Mouse (Mus musculus): ENCODE results near the gene Psap.

Gene Psap

DNA sequence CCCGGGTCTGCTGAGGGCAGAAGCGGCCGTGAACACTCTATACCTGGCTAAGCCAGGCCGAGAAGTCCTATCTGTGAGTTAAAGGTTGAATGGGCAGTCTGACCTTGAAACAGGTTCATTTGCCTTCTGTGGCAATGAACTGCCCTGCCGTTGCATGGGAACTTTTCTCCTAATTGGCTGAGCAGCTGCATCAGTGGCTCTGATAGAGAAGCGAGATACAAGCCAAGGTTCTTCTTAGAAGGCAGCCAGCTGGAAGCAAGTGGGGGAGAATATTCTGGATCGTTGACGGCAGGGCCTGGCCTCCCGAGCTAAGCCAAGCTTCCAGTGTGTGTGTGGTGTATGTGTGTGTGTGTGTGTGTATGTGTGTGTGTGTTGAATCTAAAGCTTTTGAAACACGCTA, 12.2 kb upstream of the Psap start:
- no peak for DNase-seq

DNA sequence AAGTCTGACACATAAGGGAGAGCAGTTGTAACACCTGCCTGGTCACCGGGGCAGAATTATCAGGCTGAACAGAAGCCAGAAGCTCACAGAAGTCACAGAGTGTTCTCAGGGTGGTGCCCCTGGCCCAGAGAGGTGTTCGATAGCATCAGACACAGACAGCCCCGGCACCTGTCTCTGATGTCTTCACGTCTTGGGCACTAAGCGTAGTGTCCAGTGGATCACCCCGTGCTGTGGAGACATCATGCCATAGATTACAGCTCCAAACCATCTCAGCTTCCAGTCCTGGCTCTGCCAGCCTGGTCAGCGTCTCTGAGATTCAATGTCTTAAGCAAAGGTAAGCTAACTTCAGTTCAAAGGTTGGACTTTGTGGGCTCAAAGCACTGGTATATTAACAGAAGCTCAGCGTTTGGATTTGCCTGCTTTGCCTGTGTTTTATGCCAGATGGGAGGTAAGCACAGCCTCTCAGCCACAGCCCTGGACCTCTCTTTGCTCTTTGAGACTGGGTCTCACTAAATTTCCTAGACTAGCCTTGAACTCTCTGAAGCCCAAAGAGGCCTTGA, 10.5 kb upstream of the Psap start:
- DNase-seq, result no peak

DNA sequence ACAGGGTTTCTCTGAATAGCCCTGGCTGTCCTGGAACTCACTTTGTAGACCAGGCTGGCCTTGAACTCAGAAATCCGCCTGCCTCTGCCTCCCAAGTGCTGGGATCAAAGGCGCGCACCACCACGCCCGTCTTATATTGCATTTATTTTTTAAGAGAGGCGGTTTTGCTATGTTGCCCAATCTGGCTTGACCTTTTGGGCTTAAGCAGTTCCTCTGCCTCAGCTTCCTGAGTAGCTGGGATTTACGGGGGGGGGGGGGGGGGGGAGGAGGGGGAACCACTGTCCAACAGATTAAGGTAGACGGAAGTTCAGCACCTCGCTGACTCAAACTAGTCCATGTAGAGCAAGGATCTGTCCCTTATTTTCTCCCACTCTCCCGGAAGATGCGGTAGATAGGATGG, 8.7 kb upstream of the Psap start:
- DNase-seq, result no peak

DNA sequence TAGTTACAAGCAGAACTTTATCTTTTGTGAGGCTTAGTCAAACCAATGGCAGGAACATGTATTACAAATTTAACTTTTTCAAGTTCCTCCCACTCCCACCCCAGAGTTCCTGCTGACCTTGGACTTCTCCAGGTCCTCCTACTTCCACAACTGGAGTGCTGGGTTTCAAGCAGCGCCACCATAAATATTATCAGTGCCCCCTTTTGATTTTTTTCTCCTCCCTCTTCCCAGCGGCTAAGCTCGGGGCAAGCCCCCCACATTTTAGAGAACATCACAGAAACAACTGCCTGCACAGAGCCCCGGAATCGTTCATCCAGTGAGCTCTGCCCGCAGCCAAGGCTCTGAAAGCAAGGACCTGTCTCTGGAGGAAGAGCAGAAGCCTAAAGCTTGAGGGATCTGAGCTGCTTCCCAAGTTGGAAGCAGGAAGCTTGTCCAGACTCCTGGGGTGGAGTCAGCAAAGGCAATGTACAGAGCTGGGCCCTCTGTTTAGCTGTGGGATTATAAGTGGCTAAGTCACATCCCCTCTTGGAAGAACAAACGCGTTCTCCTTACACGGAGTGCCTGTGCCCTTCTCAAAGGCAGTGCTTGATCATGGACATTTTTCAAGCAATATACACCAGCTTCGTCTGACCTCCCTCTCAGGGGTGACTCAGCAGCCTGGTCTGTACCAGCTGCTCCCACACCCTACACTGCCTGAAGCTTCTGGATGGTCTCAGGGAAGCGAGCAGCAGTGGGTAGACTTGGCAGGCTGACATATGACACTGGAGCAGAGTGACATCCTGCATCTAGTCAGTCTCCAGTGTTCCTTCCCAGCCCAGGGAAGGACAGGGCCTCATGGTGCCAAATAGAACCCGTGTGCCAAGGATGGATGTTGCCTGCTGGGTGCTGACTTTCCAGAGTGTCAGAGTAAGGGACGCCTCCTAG, 8.0 kb upstream of the Psap start:
- no peak for DNase-seq

DNA sequence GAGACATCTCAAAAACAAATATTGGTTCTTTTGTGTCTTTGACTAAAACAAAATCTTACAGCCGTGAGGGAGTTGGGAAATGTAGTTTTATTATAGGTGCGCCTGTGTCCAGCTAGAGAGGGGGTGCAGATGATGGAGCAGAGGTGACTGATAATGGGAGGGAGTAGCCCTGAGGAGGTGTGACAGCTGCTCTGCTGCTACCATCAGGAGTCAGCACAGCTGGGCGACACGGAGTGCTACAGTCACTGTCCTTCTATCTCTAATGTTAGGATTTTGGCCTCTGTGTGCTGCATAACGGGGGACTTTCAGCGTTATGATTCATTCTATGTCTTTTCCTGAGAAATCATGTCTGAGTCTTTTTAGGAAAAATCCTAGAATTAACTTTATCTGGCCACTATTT, 6.4 kb upstream of the Psap start:
- no peak for DNase-seq

DNA sequence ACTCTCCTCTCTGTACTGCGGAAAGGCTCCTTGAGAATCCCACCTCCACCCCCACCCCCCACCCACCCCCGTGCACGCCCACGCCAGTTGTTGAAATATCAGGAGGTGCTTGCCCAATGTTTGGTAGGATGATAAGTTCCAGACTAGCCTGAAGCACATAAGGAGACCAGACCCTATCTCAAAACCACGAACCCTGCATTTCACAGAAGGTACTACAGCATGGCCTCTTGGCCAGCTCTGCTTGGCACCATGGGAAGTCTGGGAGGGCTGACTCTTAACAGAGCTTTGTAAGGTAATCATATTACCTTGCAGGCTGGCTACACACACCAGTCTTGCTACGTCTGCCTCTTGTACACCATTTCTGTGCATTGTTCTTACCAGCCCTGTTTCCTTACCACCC, 5.2 kb upstream of the Psap start:
- no peak for DNase-seq

DNA sequence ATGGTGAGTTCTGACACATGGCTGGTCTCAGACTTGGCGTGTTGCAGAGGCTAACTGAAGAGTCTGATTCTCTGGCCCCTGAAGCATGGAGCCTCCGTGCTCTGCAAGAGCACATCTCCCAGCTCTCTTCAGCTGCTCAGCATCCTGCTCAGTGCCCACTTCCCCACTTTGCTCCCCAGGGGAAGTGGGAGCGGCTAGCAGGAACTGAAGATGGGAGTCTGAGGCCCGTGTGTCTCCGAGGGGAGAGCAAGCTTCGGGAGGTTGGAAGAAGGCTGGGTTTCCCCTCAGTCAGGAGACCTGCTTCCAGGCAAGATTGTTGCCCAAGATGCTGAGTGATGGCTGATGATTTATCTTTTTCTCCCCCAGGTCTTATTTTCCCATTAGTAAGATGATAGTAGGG, 4.0 kb upstream of the Psap start:
- DNase-seq, result no peak

DNA sequence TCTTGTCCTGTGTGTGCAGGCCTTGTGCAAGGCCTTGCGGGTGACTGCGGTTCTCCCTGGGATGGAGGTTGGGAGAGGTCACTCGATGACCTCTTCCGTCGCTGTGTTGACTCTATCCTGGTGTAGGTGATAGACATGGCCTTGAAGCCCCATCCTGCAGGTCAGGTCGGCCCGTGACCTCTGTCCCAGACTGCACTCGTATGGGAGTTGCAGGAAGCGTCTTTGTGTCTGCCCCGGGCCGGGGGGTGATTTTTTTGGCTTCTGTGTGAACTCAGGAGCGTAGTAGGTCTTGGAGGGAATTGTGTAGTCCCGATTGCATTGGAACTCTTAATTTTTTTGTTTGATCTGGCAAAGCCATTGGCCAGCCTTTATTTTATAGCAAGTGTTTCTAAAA, 576 bp downstream of the Psap start:
- no peak for DNase-seq

DNA sequence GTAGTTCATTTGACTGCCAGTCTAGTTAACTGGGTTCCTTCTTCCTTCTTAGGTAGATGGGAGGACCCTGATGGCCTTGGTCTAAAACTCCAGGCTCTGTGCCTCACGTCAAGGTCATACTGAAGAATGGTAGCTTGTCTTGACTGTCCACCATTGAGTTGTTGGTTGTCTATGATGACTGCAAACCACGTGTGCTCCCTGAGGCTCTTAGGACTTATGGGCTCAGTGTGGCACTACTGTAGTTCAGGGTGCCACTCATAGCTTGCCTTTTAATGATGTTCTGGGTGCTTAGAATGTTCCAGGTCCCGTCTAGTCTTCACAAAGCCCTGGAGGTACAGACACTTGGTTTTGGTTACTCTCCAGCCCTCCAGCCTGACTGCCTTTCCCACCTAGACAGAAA, 1.4 kb downstream of the Psap start:
- no peak for DNase-seq

DNA sequence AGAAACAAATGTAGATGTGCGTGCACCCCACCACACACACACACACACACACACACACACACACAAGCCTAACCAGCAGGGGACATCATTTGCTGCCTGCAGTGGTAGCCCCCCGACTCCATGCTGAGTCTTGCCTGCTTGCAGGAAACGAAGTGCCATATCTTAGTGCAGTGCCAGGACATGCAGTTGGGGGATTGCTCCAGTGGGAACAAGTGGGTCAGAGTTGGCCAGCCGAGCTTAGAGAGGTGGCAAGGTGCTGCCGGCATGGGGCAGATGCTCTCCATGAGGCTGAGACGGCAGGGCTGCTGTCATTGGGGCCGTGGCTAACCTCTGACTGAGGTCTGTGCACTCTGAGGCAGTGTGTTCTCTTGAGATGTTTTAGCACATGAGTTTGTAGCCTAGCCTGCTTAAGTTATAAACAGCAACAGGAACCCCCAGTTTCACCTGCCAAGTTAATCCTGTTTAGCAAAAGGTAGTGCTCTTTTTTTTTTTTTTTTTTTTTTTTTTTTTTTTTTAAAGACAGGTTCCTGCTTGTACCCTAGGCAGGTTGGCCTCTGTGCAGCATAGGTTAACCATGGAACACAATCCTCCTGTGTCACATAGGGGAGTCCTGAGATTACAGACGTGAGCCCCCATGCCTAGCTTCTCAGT, 2.0 kb downstream of the Psap start:
- peak; percentile 28 to 35 for DNase-seq

DNA sequence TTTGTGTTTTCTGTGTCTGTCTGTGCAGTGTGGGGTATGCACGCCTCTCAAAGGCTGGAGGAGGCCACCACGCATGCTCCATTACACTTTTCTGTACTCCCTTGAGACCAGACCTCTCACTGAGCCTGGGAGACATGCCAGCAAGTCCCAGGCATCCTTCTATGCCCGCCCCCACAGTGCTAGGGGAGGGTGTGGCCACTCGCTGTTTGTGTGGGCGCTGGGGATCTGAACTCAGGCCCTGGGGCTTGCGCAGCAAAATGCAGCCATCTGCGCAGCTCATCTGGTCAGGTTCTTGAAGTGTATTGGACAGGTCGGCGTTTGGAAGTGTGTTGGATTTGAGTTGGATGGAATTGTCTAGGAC, 2.5 kb downstream of the Psap start:
- DNase-seq, result peak; percentile 45 to 56

DNA sequence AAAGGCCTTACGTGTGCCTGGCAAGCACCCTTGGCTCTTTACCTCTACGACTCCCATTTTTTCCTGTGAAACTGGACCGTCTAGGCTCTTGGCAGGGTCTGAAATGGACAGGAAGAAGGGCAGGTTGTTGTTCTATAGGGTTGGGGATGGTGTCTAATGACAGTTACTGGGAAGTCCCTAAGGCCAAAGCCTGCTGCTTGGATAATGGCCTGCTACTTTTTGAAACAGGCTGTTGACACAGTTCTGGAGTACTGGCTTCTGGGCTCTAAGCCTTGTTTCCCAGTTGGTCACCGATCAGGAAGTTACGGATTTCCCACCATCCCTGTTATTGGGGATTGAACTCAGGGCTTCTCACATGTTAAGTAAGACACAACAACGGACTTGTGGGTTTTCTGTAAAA, 2.9 kb downstream of the Psap start:
- peak in 1 of 2 experiments; percentile 15 for DNase-seq

DNA sequence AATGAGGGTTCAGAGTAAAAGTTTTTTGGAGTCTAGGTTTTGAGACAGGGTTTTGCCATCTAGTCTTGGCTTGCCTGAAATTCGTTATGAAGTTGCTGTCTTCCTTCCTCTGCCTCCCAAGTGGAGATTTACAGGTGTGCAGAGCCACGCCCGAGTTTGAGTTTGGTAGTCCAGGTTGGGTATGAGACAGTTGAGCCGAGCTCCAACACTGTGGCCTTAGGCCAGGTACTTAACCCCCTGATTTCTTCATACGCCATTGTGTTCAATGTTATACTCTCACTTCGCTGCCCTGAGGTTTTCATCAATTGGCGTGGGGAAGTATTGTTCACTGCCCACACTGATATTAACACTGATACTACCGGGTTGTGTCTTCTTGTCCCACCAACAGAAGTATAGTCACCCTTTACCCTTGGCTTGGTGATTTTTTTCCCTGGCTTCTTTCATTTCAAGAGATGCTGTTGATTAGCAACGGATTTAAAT, 4.2 kb downstream of the Psap start:
- DNase-seq, result peak in 1 of 2 experiments; percentile 3

DNA sequence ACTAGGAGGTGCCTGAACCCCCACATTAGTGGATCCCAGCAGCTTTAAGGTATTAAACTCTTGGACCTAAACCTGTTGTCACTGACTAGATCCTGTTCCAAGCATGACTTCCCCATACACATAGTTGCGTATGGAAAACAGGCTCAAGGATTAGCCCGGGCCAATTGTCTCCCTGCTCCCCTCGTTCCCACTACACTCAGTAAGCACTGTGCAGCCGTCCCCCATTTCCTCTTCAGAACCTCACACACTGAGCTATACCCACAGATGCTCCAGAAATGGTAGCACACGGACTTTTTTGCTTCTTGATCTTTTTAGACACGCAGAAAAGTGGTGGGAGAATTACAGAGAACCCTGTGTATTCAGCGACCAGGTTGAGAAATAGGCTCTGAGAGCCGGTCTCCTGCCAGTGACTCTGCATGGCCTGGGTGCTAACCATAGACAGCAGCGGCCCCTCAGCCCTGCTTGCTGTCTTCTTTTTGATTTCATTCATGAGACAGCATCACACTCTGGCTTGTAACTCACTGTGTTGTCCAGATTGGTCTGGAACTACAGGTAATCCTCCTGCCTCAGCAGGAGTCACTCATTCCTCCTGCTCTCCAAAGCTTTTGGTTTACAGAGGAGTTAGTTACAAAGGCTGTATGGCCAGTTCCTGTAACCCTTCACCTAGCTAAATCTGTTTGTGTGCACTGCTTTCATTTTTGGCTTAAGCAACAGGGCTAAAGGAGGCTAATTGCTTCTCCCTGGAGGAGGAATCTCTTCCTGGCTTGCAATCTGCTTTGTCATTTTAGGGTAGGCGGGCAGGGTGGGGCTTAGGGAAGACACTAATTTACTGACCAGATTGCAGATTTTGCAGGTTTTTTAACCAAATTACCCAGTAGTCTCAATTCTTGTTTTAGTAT, 4.9 kb downstream of the Psap start:
- peak in 1 of 2 experiments; percentile 9 for DNase-seq

DNA sequence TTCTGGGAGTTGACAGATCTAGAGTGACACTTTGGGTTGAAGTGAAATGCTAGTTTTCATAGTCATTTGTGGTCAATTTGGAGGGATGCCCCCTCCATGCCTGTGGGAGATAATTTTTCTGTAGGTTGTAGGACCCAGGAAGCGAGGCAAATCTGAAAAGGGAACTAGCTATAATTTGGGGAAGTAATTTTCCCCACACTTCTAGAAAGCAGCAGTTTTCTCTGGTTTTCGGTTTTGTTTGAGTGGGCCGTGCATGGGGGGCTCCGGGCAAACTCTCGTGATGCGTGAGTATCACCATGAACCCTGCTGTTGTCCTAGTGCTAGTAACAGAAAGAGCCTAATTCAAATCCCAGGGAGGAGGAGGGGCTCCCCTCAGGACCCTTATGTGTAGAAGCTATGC, 6.8 kb downstream of the Psap start:
- DNase-seq, result no peak

DNA sequence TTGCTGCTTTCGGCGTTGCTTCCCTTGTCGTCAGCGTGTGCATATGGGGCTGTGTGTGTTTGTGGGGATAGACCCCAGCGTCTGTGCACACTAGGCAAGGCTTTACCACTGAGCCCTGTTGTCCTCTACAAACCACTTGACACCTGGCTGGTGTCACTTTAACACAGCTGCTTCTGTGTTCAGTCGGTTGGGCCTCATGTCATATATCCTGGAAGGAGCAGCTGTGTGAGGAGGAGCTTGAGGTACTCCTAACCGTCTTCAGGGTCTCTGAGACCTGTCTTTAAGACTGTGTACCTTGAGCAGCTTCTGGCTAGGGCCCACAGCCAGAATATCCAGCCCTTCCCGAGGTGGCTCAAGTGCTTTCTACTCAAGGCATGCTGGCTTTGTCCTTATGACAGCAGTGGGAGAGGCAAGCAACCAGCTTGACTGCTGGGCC, 7.3 kb downstream of the Psap start:
- no peak for DNase-seq

DNA sequence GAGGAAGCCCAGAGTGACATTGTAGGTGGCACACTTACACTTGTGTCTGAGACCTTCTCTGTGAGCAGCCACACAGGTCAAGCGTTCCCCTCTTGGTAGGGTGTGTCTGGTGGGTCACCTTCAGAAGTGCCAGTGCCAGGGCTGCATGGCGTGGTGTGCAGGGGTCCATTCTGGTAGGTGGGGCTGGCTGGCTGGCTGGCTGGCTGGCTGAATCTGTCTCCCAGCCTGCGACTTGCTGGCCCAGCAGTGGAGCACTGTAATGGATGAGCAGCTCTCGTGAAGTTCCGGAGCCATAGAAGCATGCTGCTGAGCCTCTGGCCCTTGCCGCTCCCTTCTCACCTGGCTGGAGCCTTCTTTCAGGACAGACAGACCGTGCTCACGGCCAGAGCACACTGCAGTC, 7.8 kb downstream of the Psap start:
- DNase-seq, result peak in 1 of 2 experiments; percentile 26

DNA sequence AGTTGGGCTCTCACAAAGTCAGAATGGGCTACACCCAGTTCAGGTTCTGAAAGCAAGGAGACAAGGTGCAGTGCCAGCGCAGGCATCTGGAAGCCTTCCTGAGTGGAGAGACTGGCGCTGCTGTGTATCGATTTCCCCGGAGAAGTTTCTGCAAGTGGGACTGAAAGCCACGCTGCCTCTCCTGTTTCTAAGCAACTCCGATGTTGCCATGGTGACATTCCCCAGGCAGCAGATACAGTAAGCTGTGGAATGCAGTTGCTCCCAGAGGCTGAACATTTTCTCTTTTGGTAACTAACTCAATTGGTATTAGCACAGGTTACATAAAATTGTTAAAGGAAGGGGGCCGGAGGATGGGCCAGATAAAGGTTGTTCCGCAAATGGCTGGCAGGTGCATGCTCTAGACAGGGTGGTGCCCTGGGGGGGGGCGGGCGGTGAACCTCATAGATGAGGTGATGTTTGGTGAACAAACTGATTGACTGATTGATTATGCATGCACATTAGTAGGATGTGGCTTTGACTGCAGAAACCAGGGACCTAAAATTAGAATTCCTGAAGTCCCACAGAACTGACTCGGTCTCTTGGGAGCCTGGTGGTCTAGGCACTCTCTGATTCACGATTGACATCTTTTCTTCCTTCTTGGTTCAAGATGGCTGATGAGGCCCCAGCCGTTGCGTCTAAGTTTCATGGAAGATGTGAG, 8.4 kb downstream of the Psap start:
- peak; percentile 36 to 37 for DNase-seq

DNA sequence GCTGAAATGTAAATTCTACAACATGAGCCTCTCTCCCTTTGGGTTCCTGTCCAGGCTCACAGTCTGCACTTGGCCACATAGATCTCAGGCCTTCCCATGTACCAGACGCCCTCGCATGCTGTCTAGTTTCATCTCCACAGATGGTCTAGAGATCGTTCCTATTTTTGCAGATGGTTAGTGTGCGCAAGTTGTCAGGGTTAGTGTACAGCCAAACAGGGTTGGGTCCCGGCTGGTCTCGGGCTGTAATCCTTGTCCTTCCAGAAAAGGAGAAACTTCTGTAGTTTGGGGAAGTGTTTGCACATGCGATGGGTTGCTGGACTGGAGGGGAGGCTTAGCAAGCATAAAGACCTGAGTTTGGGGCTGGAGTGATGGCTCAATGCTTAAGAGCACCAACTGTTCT, 9.1 kb downstream of the Psap start:
- DNase-seq, result peak in 1 of 2 experiments; percentile 11

DNA sequence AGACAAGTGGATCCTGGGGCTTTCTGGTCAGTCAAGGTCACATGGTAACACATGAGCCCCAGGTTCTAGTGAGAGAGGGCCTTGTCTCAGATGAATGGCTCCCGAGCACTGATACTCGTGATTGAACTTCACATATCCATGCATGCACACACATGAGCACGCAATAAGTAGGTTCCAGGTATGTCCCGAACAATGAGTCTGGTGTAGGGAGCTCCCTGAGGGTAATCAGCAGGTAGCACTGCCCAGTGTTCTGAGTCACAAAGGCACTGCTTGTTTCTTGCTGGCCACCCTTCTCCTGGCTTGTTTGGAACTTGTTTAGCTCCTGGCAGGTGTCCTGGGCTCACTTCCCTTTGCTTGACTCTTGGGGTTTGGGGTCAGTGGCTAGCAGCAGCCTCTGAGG, 9.7 kb downstream of the Psap start:
- DNase-seq, result peak in 1 of 2 experiments; percentile 8

DNA sequence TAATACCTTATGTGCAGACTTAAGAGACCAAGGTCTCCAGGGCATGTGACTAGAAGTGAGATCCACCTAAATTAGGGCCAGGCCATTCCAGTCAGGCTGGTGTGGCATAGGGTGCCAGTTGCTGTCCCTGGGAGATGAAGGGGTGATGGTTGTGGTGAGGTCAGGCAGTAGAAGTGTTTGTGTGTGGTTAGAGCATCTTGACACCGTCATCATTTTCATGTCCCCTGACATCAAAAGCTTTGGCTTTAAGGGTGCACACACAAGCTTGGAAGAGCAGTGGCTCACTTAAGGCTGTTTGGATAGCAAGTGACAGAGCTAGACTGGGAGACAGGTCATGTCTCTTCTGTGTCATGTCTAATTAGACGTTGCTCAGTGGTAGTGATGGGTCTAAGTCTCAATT, 10.3 kb downstream of the Psap start:
- DNase-seq, result no peak

DNA sequence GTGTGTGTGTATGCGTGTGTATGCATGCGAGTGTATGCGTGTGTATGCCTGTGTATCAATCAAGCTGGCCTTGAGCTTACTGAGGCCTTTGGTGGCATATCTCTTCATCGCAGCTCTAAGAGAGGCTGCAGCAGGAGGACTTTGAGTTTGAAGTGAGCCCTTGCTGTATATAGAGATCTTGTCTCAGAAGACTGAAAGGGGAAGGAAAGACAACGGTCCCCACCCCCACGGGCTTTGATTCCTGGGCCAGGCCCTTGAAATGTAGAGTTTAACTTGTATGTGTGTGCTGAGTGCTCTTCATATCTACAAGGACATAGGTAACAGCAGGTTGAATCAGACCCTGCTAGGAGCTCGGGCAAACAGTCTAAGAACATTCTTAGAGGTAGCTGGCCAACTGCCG, 11.8 kb downstream of the Psap start:
- DNase-seq, result peak in 1 of 2 experiments; percentile 8
